ENCODE assay signal across 1 mouse cellular context in the genomic region with DNA sequence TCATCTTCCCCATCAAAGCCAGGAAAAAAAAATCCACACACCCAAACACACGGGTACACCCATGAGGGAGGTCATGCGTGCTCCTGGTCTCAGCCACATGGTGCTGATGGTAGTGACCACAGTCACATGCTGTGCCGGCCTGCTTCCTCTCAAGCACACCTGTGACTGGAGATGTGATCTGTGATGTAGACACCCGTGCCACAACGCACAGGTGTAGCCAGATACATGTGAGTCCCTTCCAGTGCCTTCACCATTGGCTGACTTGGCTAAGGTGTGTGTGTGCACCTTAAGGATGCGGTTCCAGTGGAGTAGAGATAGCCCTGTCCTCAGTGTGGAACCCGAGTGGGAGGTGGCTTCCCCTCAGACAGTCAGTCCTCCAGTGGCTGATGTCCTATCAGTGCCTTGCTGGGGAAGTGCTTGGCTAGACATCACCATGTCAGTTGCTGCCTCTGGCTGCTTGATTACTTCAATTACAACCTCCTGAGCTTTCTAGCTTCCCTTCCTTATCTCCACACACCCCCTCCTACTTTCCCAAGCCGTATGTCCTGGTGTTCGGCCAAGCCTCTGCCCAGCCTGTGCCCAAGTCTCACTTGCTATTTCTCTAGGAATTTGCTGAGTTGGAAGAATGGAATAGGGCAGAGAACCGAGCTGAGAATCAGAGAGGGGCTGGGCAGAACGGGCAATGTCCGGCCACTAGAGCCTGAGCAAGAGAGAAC.
TF ChIP-seq lines count a peak whose summit lies in the region.

No protein-coding gene starts in this region.

TF ChIP-seq in MEL, 35 proteins besides CTCF, POLR2A, EP300 and RAD21:
- no peak for TF ChIP-seq RCOR1 (IDR thresholded peaks at IDR 0.05; ENCODE audit: low read depth, low read length)
- TF ChIP-seq ELF1 (IDR thresholded peaks at IDR 0.05; ENCODE audit: low read depth, low read length) = no peak
- TF ChIP-seq CHD1 (IDR thresholded peaks at IDR 0.05; ENCODE audit: low read depth, low read length) = no peak
- TF ChIP-seq ETS1 (IDR thresholded peaks at IDR 0.05; ENCODE audit: low read depth, low read length) = no peak
- no peak for TF ChIP-seq HCFC1 (IDR thresholded peaks at IDR 0.05; ENCODE audit: low read depth, low read length)
- no peak for TF ChIP-seq MYB (IDR thresholded peaks at IDR 0.05; ENCODE audit: low read depth, low read length)
- TF ChIP-seq ZNF384 (IDR thresholded peaks at IDR 0.05; ENCODE audit: low read depth, low read length) = no peak
- TF ChIP-seq TAL1 (IDR thresholded peaks at IDR 0.05; ENCODE audit: low read length) = no peak
- TF ChIP-seq GATA1 (IDR thresholded peaks at IDR 0.05; ENCODE audit: low read depth, low read length) = no peak
- TF ChIP-seq BHLHE40 (IDR thresholded peaks at IDR 0.05; ENCODE audit: borderline replicate concordance, low read depth, low read length) = no peak
- TF ChIP-seq MAZ (IDR thresholded peaks at IDR 0.05; ENCODE audit: low read depth, low read length) = no peak
- TF ChIP-seq ZMIZ1 (IDR thresholded peaks at IDR 0.05; ENCODE audit: low read depth, low read length) = no peak
- no peak for TF ChIP-seq ZC3H11A (IDR thresholded peaks at IDR 0.05; ENCODE audit: low read depth, low read length)
- no peak for TF ChIP-seq GABPA (IDR thresholded peaks at IDR 0.05; ENCODE audit: low read depth, low read length)
- no peak for TF ChIP-seq USF2 (IDR thresholded peaks at IDR 0.05; ENCODE audit: borderline replicate concordance in 1 of 2, insufficient read depth in 1 of 2, low read depth in 1 of 2, low read length in 2 of 2)
- no peak for TF ChIP-seq SIN3A (IDR thresholded peaks at IDR 0.05; ENCODE audit: low read length)
- TF ChIP-seq KAT2A (conservative IDR thresholded peaks at IDR 0.05; ENCODE audit: low read depth, low read length) = no peak
- TF ChIP-seq UBTF (IDR thresholded peaks at IDR 0.05; ENCODE audit: borderline replicate concordance, insufficient read depth, low read depth, low read length) = no peak
